Mouse (Mus musculus) T-helper 17 cell (primary cell): Measurements from ENCODE around the gene Ube2g1.

Experiments
- in situ Hi-C, 2 experiments: fragments of 300-600 bp; cut with MboI, MseI; formaldehyde crosslinking; loops; 1 replicate in 1 of 2; 2 replicates in 1 of 2; pipeline ENCODE4 v1.15.1; 2025; ENCODE audit warnings: high pct_unique_total_duplicates in 2 of 2

The Ube2g1 gene

DNA sequence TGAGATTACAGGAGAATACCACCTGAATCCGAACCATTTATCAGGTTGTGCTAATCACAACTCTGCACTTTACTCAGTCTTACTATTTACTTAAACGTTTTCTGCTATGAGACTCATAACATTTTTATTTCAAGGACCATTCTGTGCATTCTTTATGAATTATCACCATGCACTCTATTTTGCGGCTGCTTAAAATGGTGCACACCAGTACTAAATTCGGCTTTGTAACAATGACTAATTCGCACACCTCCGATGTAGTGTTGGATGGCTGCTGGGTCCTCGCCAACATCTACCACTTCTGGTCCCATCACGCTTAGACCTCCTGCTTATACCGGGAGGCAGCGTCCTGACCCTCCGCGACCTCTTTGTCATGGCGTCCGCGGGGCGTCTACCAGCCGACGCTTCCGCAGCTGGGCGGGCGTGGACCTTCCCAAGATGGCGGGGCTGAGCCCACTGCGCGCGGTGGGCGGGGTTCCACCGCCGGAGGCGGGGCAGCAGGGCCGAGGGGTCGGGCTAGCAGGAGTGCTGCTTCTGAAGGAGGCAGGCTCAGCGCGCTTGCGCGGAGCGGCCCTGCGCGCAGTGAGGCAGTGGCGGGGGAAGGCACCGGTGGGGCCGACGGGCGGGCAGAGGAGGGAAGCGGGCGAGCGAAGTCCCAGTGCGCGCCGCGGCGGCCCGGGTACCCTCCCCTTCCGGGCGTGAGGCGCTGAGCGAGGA, at the start of gene Ube2g1:
Gene Ube2g1, plus strand, starts transcription at position 590 of the 714 bp plus-strand sequence.
- in situ Hi-C loops, result no loop called here

DNA sequence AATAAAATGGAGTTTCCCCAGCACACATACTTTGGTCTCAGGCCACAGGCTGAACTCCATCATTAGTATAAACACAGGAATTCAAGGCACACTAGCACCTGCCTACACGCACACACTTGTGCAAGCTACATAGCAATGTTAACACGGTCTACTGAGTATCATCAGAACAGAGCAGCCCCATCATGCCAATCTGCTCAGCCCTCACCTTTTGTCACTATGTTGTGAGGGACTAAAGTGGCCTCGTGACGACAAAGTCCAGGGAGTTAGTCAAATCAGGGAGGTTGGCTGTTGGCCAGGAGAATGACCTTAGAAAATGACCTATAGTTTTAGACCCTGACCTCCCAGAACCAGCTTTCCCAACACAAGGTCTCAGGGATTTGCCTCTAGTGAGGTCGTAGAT, 48.9 kb upstream of the Ube2g1 start:
- in situ Hi-C loops, result no loop called here

DNA sequence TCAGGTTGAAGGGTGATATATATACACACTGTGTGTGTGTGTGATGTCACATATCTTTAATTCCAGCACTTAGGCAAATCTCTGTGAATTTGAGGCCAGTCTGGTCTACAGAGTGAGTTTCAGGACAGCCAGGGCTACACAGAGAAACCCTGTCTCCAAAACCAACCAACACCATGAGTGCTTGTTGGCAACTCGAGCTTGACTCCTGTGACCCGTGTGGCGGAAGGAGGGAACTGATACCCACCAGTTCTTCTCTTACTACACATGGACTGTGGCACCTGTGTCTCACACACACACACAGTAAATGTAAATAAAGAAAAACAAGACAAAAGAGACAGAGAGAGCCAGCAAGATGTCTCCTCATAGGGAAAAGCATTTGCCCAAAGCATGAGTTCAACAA, 46.4 kb upstream of the Ube2g1 start:
- in situ Hi-C loops, result no loop called here

DNA sequence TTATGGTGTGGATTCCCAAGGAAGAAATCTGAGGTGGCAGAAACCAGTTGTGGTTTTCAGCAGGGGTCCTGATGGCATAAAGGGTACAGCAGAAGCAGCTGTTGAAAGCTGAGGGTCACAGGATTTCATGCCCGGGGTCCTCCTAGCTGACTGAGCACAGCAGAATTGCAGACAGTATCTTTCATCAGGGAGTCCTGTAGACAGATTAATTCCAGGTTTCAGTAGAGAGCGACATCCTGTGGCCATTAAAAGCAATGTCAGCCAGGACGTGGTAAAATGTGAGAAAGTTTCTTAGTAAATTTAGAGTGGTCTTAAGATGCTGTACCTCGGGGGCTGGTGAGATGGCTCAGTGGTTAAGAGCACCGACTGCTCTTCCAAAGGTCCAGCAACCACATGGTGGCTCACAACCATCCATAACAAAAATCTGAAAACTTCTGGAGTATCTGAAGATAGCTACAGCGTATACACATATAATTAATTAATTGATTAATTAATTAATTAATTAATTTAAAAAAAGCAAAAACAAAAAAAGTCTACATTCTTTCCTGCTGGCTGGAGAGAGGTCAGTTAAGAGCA, 42.8 kb upstream of the Ube2g1 start:
- in situ Hi-C loops, result no loop called here

DNA sequence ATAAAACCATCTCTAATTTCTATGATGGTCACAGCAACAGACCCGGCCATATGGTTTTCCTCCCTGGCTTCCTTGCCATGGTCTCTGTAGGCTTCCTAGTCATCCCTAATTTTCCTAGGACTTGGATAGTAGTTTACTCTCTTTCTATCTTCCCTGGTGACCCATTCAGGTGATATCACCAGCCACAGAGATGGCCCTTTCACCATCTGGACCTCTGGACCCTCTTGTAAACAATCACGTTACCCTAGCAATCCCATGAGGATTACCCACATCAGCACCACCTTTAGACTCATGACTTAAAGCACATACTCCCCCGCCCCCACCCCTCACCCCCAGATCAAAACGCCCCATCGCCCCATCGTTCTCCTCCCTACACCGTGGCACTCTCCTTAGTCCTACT, 40.8 kb upstream of the Ube2g1 start:
- in situ Hi-C loops, result loop anchor here in 1 of 2 experiments (5.0 kb wide), 1 partner anchor 161 kb away; no protein-coding TSS in a partner anchor

DNA sequence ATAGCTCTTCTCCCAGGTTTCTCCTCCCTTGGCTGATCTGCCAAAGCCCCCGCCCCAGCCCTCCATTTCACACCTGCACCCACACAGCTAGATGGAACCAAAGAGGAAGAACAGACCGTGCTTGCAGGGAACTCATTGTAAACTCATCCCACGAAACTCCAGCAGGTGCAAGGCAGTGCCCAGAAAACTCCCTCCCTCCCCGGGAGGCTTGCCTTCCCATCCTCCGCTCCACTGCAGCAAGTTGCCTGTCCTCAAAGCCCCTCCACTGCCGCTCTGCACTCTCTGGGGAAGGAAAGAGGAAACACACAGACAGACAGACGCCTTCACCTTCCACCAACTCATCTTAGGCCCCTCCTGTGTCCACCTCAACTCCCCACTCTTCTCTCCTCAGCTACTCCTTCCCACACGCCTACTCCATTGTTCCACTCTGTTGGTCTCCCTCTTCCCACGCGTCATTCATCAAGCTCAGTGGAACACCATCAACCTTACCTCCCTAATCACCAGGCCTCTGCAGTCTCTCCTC, 40.2 kb upstream of the Ube2g1 start:
- in situ Hi-C loops, result loop anchor here in 1 of 2 experiments (5.0 kb wide), 1 partner anchor 160 kb away; no protein-coding TSS in a partner anchor

- in situ Hi-C loops, result loop anchor here in 1 of 2 experiments (5.0 kb wide), 1 partner anchor 158 kb away; no protein-coding TSS in a partner anchor
Measured at GRCm38 (mm10) chr11:72569051-72569450, 38.0 kb upstream of the Ube2g1 start.

DNA sequence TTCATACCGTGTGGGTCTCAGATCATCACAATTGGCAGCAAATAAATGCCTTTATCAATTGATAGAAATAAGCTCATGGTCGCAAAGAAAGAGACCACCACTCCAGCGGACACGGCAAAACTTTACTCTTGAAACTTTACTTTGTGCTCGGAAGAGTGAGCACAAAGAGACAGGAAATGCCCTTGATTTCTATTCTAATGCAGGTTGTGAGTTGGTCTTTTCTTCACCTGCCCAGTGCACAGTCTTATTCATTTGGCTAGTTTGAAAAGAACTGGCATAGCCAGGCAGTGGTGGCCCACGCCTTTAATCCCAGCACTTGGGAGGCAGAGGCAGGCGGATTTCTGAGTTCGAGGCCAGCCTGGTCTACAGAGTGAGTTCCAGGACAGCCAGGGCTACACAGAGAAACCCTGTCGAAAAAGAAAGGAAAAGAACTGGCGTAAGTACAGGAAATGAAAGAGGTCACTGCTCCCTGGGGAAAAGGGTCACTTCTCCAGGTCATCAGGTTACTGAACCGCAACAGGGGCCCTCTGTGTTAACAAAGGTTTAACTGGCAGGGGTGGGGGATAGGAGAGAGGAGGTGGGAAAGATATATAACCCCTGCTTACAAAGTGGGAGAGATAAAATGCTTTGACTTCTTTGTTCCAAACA, 37.3 kb upstream of the Ube2g1 start:
- in situ Hi-C loops, result loop anchor here (5.0 to 10.0 kb wide), 3 partner anchors 55 to 163 kb away; no protein-coding TSS in a partner anchor

DNA sequence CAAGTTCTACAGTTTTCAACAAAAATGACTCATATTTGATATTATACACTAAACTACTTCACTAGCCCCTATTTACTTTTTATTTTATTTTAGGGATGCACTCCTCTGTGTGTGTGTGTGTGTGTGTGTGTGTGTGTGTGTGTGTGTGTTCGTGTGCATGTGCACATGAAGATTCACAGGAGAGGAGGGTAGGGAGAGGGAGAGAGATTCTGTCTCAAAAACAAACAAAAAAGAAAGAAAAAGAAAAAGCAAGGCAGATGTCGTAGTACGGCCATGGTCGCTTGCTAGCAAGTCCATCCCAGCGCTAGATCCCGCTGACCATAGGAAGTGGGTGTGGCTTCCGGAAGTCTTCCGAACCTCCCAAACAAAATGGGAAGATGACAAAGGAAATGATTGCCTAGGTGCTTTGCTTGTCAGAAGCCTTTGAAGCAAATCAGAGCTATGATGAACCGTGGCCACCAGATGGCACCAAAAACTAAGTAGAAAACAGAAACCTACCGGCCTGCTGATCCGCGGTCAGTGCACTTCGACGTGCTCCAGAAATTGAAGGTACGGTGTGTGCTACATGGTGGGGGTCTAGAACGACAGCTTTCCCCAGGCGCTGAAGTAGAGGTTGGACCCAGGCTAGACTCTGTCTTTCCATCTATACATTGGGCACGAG, 36.6 kb upstream of the Ube2g1 start:
- in situ Hi-C loops, result loop anchor here in 1 of 2 experiments (5.0 to 10.0 kb wide), 2 partner anchors 54 to 162 kb away; no protein-coding TSS in a partner anchor

- in situ Hi-C loops, result loop anchor here in 1 of 2 experiments (5.0 to 10.0 kb wide), 2 partner anchors 51 to 158 kb away; no protein-coding TSS in a partner anchor
Measured at GRCm38 (mm10) chr11:72573819-72574218, 33.3 kb upstream of the Ube2g1 start.

GRCm38 (mm10) chr11:72576111-72576465, 31.0 kb upstream of the Ube2g1 start:
- in situ Hi-C loops, result loop anchor here in 1 of 2 experiments (10.0 kb wide), 1 partner anchor 49 kb away; no protein-coding TSS in a partner anchor

DNA sequence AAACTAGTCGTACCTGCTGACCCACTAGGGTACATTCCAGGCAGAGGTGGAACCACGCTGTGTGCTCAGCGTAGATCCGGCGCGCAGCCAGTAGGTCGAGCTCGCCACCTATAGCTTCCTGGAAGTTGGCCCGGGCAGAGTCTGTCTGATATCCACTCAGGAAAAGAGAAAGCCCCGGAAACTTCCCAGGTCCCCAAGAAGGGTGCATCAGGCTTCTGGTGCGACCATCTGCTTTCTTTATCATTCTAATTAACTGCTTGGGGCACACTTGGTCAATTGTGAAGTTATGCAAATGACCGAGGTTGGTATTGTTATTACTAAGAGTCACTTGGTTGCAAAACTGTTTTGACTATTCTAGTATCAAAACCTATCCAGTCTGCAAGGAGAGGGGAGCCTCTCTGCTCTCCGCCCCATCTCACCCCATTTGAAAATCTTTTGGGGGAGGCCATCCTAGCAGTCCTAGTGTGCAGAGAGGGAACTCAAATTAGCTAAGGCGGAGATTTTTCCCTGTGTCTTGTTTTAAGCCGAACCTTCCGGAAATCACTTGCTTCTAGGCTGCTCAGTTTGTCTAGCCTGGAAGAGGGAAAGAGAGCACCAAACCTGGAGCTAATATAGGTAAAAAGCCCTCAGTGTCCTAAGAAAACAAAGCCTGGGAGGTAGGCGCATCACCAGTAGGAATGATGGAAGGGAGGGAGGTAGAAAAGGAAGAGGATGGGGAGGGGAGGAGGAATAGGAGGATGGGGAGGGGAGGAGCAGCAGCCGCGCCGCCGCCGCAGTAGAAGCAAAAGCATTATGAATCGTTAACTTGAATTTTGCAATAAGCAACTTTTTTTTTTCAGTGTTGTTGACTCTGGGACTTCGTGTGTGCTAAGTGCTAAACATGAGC, 30.4 kb upstream of the Ube2g1 start:
- in situ Hi-C loops, result loop anchor here in 1 of 2 experiments (10.0 kb wide), 1 partner anchor 48 kb away; no protein-coding TSS in a partner anchor

GRCm38 (mm10) chr11:72578471-72578870, 28.6 kb upstream of the Ube2g1 start:
- in situ Hi-C loops, result loop anchor here in 1 of 2 experiments (10.0 kb wide), 1 partner anchor 46 kb away; no protein-coding TSS in a partner anchor

DNA sequence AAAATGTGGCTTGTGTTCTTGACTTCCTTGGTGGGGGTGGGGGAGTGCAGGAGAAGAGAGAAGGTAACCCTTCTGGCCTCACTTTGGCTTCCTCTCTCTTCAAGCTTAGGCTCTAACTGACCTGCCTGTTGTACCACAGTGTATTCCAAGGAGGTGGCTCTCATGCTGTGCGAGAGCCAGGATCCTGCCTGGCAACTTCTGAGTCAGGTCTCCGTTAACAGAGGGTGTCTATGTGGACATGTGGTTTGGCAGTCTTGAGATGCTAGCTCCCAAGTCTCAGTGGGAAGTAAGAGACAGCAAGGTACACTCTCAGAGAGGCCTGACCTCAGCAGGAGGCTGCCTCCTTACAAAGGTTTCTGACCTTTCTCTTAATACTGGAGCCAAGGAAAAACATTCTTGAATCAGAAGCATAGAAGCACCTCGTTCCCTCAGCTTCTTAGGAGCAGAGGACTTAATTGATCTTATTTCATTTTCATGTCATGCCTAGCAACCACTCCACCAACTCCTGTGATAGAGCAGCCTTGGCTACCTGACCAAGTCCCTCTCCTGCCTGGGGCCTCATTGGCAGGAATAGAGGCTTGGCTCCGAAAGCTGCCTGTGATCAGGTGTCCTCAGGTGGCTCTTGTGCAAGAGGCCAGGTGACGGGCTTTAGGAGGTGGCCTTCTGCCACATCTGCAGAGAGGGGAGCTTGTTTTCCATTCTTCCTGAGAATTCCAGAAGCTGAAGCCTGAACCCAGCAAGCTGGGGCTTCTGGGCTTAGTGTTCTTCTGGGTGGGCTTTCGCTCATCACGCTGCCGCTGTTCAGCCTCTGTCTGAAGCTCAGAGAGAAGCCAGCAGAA, 25.3 kb upstream of the Ube2g1 start:
- in situ Hi-C loops, result no loop called here

GRCm38 (mm10) chr11:72582448-72582705, 24.7 kb upstream of the Ube2g1 start:
- in situ Hi-C loops, result no loop called here

GRCm38 (mm10) chr11:72583092-72583491, 24.0 kb upstream of the Ube2g1 start:
- in situ Hi-C loops, result no loop called here

GRCm38 (mm10) chr11:72586570-72586969, 20.5 kb upstream of the Ube2g1 start:
- in situ Hi-C loops, result no loop called here

DNA sequence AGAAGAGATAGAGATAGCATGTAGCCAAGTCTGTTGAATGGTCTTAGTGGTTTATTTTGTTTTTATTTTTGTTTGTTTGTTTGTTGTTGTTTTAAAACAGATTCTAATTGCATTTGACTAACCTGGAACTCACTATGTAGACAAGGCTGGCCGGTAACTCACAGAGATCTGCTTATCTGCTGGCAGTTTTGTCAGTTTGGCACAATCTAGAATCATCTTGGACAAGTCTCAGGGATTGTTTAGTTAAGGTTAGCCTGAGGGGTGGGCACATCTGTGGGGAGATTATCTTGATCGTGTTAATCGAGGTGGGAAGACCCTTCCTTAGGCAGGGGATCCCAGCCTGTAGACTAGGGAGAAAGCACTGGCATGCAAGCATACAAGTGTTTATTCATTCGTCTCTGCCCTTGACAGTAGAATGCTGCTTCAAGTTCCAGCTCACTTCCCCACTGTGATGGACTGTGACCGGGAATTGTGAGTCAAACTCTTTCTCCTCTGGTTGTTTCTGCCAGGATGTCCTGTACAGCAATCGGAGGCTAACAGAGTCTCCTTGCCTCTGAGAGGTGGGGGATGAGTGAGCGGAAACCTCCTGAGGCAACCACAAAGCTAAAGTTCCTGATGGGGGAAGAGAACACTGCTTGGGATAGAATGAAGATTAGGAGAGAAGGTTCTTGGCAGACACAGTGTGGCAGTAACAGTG, 19.4 kb upstream of the Ube2g1 start:
- in situ Hi-C loops, result no loop called here
